Mouse (Mus musculus) thymus, postnatal 36 days (tissue): Measurements from ENCODE around the gene Caln1.
A peak's percentile ranks its signal among the peaks of the same experiment; 100 is the strongest.

Source experiments
- DNase-seq, 2 experiments: peaks; one replicate each; pipeline ENCODE4 v3.0.0; 2022; ENCODE audit warnings: mixed read lengths in 2 of 2

The Caln1 gene

GRCm38 (mm10) chr5:130395142-130395541, 25.9 kb downstream of the Caln1 start:
- no peak for DNase-seq

GRCm38 (mm10) chr5:130400136-130400917, 31.1 kb downstream of the Caln1 start:
- no peak for DNase-seq

GRCm38 (mm10) chr5:130405201-130405600, 35.9 kb downstream of the Caln1 start:
- DNase-seq: peak in 1 of 2 experiments; percentile 5

- no peak for DNase-seq
Observed at GRCm38 (mm10) chr5:130409706-130410105, 40.5 kb downstream of the Caln1 start.

- no peak for DNase-seq
Observed at GRCm38 (mm10) chr5:130411516-130411915, 42.3 kb downstream of the Caln1 start.

GRCm38 (mm10) chr5:130447438-130447837, 78.2 kb downstream of the Caln1 start:
- DNase-seq: no peak

GRCm38 (mm10) chr5:130448491-130448890, 79.2 kb downstream of the Caln1 start:
- no peak for DNase-seq

GRCm38 (mm10) chr5:130448931-130449856, 79.9 kb downstream of the Caln1 start:
- DNase-seq: no peak

GRCm38 (mm10) chr5:130450031-130450541, 80.8 kb downstream of the Caln1 start:
- DNase-seq: no peak

GRCm38 (mm10) chr5:130458076-130458475, 88.8 kb downstream of the Caln1 start:
- DNase-seq: no peak

- no peak for DNase-seq
Observed at GRCm38 (mm10) chr5:130472209-130472608, 103.0 kb downstream of the Caln1 start.

- no peak for DNase-seq
Observed at GRCm38 (mm10) chr5:130474876-130475275, 105.6 kb downstream of the Caln1 start.

GRCm38 (mm10) chr5:130476741-130477140, 107.5 kb downstream of the Caln1 start:
- no peak for DNase-seq

- no peak for DNase-seq
Observed at GRCm38 (mm10) chr5:130480290-130480689, 111.0 kb downstream of the Caln1 start.

GRCm38 (mm10) chr5:130491471-130491870, 122.2 kb downstream of the Caln1 start:
- no peak for DNase-seq

GRCm38 (mm10) chr5:130492305-130492704, 123.0 kb downstream of the Caln1 start:
- no peak for DNase-seq

- no peak for DNase-seq
Observed at GRCm38 (mm10) chr5:130502541-130502940, 133.3 kb downstream of the Caln1 start.

GRCm38 (mm10) chr5:130504891-130505290, 135.6 kb downstream of the Caln1 start:
- no peak for DNase-seq

GRCm38 (mm10) chr5:130510516-130510915, 141.3 kb downstream of the Caln1 start:
- DNase-seq: no peak

- DNase-seq: no peak
Observed at GRCm38 (mm10) chr5:130515395-130515794, 146.1 kb downstream of the Caln1 start.

GRCm38 (mm10) chr5:130520527-130520926, 151.3 kb downstream of the Caln1 start:
- DNase-seq: no peak

- DNase-seq: no peak
Observed at GRCm38 (mm10) chr5:130527416-130527815, 158.2 kb downstream of the Caln1 start.

GRCm38 (mm10) chr5:130547496-130547895, 178.2 kb downstream of the Caln1 start:
- no peak for DNase-seq
